Mouse (Mus musculus) spleen, adult 2 months (tissue): ENCODE data around the gene Rhoj. TPM values are rescaled to one million over a fixed set of nuclear protein-coding genes. Genes with fewer than 3 reads are reported as not detected.

Source experiments
- DNase-seq, 2 experiments: peaks; one replicate each; pipeline versions ENCODE4 v3.0.0 to v3.0.0-alpha.2; 2012 to 2021; ENCODE audit warnings: low spot score in 2 of 2, low read depth in 1 of 2
- H3K27ac ChIP-seq: fragments of 200-500 bp; 2 replicates; pipeline ENCODE4 v1.5.1; 2012; ENCODE audit warnings: low read length, inconsistent platforms; ENCODE audit not compliant: insufficient read depth
- H3K27me3 ChIP-seq: fragments of 200-500 bp; 2 replicates; pipeline ENCODE4 v1.6.1; 2012; ENCODE audit warnings: mild to moderate bottlenecking, moderate library complexity, low read length, inconsistent platforms; ENCODE audit not compliant: control insufficient read depth, insufficient read depth
- H3K36me3 ChIP-seq: fragments of 200-500 bp; 2 replicates; pipeline ENCODE4 v1.6.1; 2012; ENCODE audit warnings: mild to moderate bottlenecking, low read length, inconsistent platforms; ENCODE audit not compliant: control insufficient read depth, insufficient read depth
- H3K4me1 ChIP-seq: fragments of 200-500 bp; 2 replicates; pipeline ENCODE4 v1.6.1; 2011; ENCODE audit warnings: inconsistent platforms; ENCODE audit not compliant: control insufficient read depth, insufficient read depth, insufficient read length
- H3K4me3 ChIP-seq: fragments of 200-500 bp; 2 replicates; pipeline ENCODE4 v1.5.1; 2011; ENCODE audit warnings: mild to moderate bottlenecking, inconsistent platforms; ENCODE audit not compliant: insufficient read depth, insufficient read length; ENCODE audit errors: extremely low read depth
- CTCF ChIP-seq: fragments of 200-500 bp; IDR thresholded peaks from 2 replicates; pipeline ENCODE4 v1.5.1; 2011; ENCODE audit warnings: mild to moderate bottlenecking, inconsistent platforms; ENCODE audit not compliant: insufficient read depth, insufficient read length, insufficient replicate concordance; ENCODE audit errors: extremely low read depth
- POLR2A ChIP-seq: fragments of 200-500 bp; IDR thresholded peaks from 2 replicates; pipeline ENCODE4 v1.6.1; 2011; ENCODE audit warnings: low read depth, low read length, inconsistent platforms
- WGBS: fragments of 180-500 bp; shearing (Covaris S2); methylation state at CpG from one replicate; pipeline ENCODE4 v1.1.7; 2018; 5-methylcytosine and 5-hydroxymethylcytosine counted together
- polyA plus RNA-seq: library from polyadenylated mRNA; depleted of rRNA; stranded (reverse); fragments of >200 nt; gene quantifications from 2 replicates; pipeline ENCODE4 v1.2.3, GENCODE M21; 2012

The Rhoj gene
- polyA plus RNA-seq, 1 experiment: 8.7 TPM

- no peak for DNase-seq
- 94% methylated on average over 6 of the region's 6 CpGs for WGBS
- Histone ChIP-seq H3K36me3 (no peaks in the 10 kb centered on the region), H3K27ac (no peak overlapping the region), H3K27me3 (no peaks in the 10 kb centered on the region), H3K4me1 (0 out of 2 replicates have a peak, but pooled peaks cover 3% of the 10 kb centered on the region), H3K4me3 (no peak overlapping the region)
- no peak for TF ChIP-seq CTCF
- no peak for TF ChIP-seq POLR2A
Observed at GRCm38 (mm10) chr12:75367371-75367770, 59.2 kb downstream of the Rhoj start.

- Histone ChIP-seq H3K4me3 (no peak overlapping the region), H3K27ac (no peak overlapping the region), H3K27me3 (no peaks in the 10 kb centered on the region), H3K4me1 (0 out of 2 replicates have a peak, but pooled peaks cover 3% of the 10 kb centered on the region), H3K36me3 (no peaks in the 10 kb centered on the region)
- WGBS: 86% methylated on average over 5 of the region's 5 CpGs
- TF ChIP-seq CTCF (no peak), POLR2A (no peak)
- DNase-seq: no peak
Observed at GRCm38 (mm10) chr12:75368527-75368926, 60.4 kb downstream of the Rhoj start.

GRCm38 (mm10) chr12:75369418-75369851, 61.3 kb downstream of the Rhoj start:
- WGBS: 63% methylated on average over 2 of the region's 2 CpGs
- Histone ChIP-seq H3K27ac (0 out of 2 replicates have a peak overlapping the region, but pooled peaks have one; percentile 8), H3K27me3 (no peaks in the 10 kb centered on the region), H3K4me1 (0 out of 2 replicates have a peak, but pooled peaks cover 3% of the 10 kb centered on the region), H3K36me3 (no peaks in the 10 kb centered on the region), H3K4me3 (no peak overlapping the region)
- TF ChIP-seq CTCF (no peak), POLR2A (no peak)
- no peak for DNase-seq

GRCm38 (mm10) chr12:75374437-75374836, 66.3 kb downstream of the Rhoj start:
- WGBS: 97% methylated on average over 10 of the region's 10 CpGs
- no peak for DNase-seq
- Histone ChIP-seq H3K27me3 (no peaks in the 10 kb centered on the region), H3K36me3 (no peaks in the 10 kb centered on the region), H3K4me3 (no peak overlapping the region), H3K4me1 (no peaks in the 10 kb centered on the region), H3K27ac (no peak overlapping the region)
- no peak for TF ChIP-seq CTCF
- no peak for TF ChIP-seq POLR2A

- no peak for TF ChIP-seq CTCF
- TF ChIP-seq POLR2A: no peak
- no peak for DNase-seq
- no peaks in the 10 kb centered on the region for H3K27me3 ChIP-seq
- no peaks in the 10 kb centered on the region for H3K36me3 ChIP-seq
- 90% methylated on average over 12 of the region's 12 CpGs for WGBS
- H3K27ac ChIP-seq: no peak overlapping the region
- no peaks in the 10 kb centered on the region for H3K4me1 ChIP-seq
- H3K4me3 ChIP-seq: no peak overlapping the region
Observed at GRCm38 (mm10) chr12:75375060-75375459, 66.9 kb downstream of the Rhoj start.

- WGBS: 90% methylated on average over 6 of the region's 6 CpGs
- H3K27ac ChIP-seq: no peak overlapping the region
- no peak overlapping the region for H3K4me3 ChIP-seq
- H3K4me1 ChIP-seq: no peaks in the 10 kb centered on the region
- TF ChIP-seq POLR2A (no peak), CTCF (no peak)
- H3K27me3 ChIP-seq: no peaks in the 10 kb centered on the region
- no peak for DNase-seq
- no peaks in the 10 kb centered on the region for H3K36me3 ChIP-seq
Observed at GRCm38 (mm10) chr12:75376126-75376525, 68.0 kb downstream of the Rhoj start.

GRCm38 (mm10) chr12:75386731-75387130, 78.6 kb downstream of the Rhoj start:
- TF ChIP-seq CTCF (no peak), POLR2A (no peak)
- Histone ChIP-seq H3K36me3 (no peaks in the 10 kb centered on the region), H3K4me1 (no peaks in the 10 kb centered on the region), H3K27me3 (no peaks in the 10 kb centered on the region), H3K4me3 (no peak overlapping the region), H3K27ac (no peak overlapping the region)
- DNase-seq: no peak
- WGBS: 93% methylated on average over 9 of the region's 9 CpGs

GRCm38 (mm10) chr12:75387156-75387555, 79.0 kb downstream of the Rhoj start:
- Histone ChIP-seq H3K4me1 (no peaks in the 10 kb centered on the region), H3K4me3 (no peak overlapping the region), H3K27ac (no peak overlapping the region), H3K27me3 (no peaks in the 10 kb centered on the region), H3K36me3 (no peaks in the 10 kb centered on the region)
- TF ChIP-seq POLR2A: no peak
- no peak for TF ChIP-seq CTCF
- WGBS: 78% methylated on average over 8 of the region's 8 CpGs
- no peak for DNase-seq
